Mouse (Mus musculus) retina, embryonic 14.5 days (tissue): ENCODE measurements at regions not wholly inside any gene's neighbourhood (a gene's known extent, or its start where the extent isn't known, plus 50 kb on each side); places are given as distances from the start of the nearest gene placed in this dataset.
"Not testable (repeated sequence)": the region's sequence is repeated elsewhere in the genome, so short reads cannot be mapped to it uniquely, and the experiment has no call there.

Experiments used
- DNase-seq: peaks from one replicate; pipeline ENCODE4 v3.0.0-alpha.2; 2015; ENCODE audit warnings: low spot score

GRCm38 (mm10) chr12:64137997-64138396 is 336.5 kb downstream of the Fscb start:
- no peak for DNase-seq

GRCm38 (mm10) chr12:64116438-64116837 is 358.1 kb downstream of the Fscb start:
- no peak for DNase-seq

- no peak for DNase-seq
These were observed 360.0 kb downstream of the Fscb start for GRCm38 (mm10) chr12:64114476-64114875.

- DNase-seq, result peak; percentile 68
These were observed 370.3 kb downstream of the Fscb start for GRCm38 (mm10) chr12:64104214-64104613.

- no peak for DNase-seq
These were observed 397.7 kb downstream of the Fscb start for GRCm38 (mm10) chr12:64076789-64077188.

- no peak for DNase-seq
These were observed 429.0 kb downstream of the Fscb start for GRCm38 (mm10) chr12:64045528-64045927.

GRCm38 (mm10) chr12:64008631-64009030 is 465.9 kb downstream of the Fscb start:
- DNase-seq, result not testable (repeated sequence)
